Mouse (Mus musculus): ENCODE data around the gene Thbd. TPM values are rescaled to one million over a fixed set of nuclear protein-coding genes. Genes with fewer than 3 reads are reported as not detected.
A peak's percentile ranks its signal among the peaks of the same experiment; 100 is the strongest.

Gene Thbd
- total and polyA plus RNA-seq, 2 experiments from 2014 or later, result 16.5 to 52.6 TPM

DNA sequence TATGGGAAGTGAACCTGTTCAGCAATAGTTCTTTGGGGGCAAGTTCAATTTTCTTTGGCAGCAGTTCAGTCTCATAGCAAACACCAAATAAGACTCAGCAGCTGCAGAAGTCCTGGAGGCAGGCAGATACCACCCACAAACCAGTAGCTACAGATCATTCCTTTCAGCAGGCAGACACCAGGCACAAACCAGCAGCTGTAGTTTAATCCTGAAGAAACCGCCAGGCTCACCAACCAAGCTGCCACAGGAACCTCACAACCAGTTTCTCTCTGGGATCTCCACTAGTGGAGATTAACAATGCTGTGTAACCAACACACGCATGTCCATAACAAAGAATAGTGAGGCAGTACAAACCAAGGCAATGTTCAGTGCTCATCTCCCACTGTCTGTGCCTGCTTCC is 26.9 kb downstream of the Thbd start:
- Histone ChIP-seq H3K4me3 (ENCODE audit: low read depth, low read length) (no peak overlapping the region), H3K36me3 (replicated peaks; ENCODE audit: control insufficient read depth, insufficient read depth, low read length) (no peaks in the 10 kb centered on the region), H3K9me3 (replicated peaks; ENCODE audit: control insufficient read depth, low read length) (no peaks in the 10 kb centered on the region), H3K4me1 (ENCODE audit: control insufficient read depth, insufficient read depth) (no peaks in the 10 kb centered on the region), H3K9ac (replicated peaks; ENCODE audit: low read depth, low read length) (no peak overlapping the region), H3K4me2 (ENCODE audit: low read depth, low read length) (no peak overlapping the region), H3K27me3 (ENCODE audit: control insufficient read depth, insufficient read depth, low read length) (peaks cover 4% of the 10 kb centered on the region; the same call in 1 of the 2 replicates), H3K27ac (ENCODE audit: low read depth) (no peak overlapping the region)
- DNase-seq (ENCODE audit: low spot score) (no peak), ATAC-seq (ENCODE audit: insufficient read depth, low read depth) (no peak)
- WGBS, result 86% methylated on average over 2 of the region's 2 CpGs
- TF ChIP-seq CTCF (IDR thresholded peaks at IDR 0.05; ENCODE audit: low read depth) (no peak), EP300 (IDR thresholded peaks at IDR 0.05; ENCODE audit: low read depth) (no peak)

DNA sequence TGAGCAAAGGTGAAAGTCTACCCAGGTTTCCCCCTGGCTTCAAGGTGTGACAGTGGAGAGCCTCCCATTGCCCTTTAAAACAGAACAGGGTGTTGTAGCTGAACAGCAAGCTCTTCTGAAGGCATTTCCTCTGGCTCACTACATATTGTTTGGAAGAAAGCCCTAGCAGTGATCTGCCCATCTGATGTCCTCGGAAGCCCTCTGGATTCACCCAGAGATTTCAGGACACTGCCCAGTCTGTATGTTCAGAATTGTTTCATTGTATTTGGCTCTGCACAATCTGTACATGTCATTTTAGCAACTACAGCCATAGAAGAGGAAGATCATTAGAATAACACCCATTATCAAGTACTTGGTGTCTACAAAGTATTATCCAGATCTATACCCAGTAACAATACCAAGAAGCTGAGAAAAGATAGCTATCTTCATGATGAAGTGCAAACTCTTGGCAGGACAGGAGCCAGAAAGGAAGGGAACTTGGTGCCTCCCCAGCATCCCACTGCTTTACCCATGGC is 28.0 kb downstream of the Thbd start:
- ATAC-seq (ENCODE audit: insufficient read depth, low read depth) (no peak), DNase-seq (ENCODE audit: low spot score) (no peak)
- H3K27ac ChIP-seq (ENCODE audit: low read depth), result no peak overlapping the region
- H3K4me1 ChIP-seq (ENCODE audit: control insufficient read depth, insufficient read depth), result no peaks in the 10 kb centered on the region
- WGBS, result 66% methylated on average over 1 of the region's 1 CpGs
- TF ChIP-seq CTCF (IDR thresholded peaks at IDR 0.05; ENCODE audit: low read depth) (no peak), EP300 (IDR thresholded peaks at IDR 0.05; ENCODE audit: low read depth) (no peak)
- H3K36me3 ChIP-seq (replicated peaks; ENCODE audit: control insufficient read depth, insufficient read depth, low read length), result no peaks in the 10 kb centered on the region
- H3K4me2 ChIP-seq (ENCODE audit: low read depth, low read length), result no peak overlapping the region
- H3K27me3 ChIP-seq (ENCODE audit: control insufficient read depth, insufficient read depth, low read length), result peaks cover 4% of the 10 kb centered on the region; the same call in 1 of the 2 replicates
- H3K9ac ChIP-seq (replicated peaks; ENCODE audit: low read depth, low read length), result no peak overlapping the region
- no peak overlapping the region for H3K4me3 ChIP-seq (ENCODE audit: low read depth, low read length)
- H3K9me3 ChIP-seq (replicated peaks; ENCODE audit: control insufficient read depth, low read length), result no peaks in the 10 kb centered on the region

DNA sequence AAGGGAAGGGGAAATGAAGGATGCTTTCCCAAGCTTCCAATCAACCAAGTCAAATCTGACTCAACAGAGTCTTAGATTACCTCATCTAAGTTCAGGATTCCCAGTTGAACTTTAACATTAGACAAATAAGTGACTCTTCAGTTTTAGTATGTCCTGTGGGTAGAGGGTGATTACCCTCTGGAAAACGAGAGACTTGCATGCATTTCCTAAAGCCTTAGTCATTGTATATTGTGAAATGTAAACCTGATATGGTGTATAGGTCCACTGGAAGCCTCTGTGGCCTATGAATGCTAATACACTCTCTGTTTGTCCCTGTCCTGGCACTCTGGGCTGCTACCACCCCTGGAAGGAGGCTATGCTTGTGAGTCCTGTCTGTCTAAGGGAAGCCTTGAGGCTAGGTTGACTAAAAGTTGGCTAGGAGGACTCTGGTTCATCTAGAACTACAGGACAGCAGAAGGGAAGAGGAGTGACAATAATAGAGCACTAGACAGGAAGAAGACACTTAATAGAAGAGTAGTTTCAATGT is 29.1 kb downstream of the Thbd start:
- Histone ChIP-seq H3K9me3 (replicated peaks; ENCODE audit: control insufficient read depth, low read length) (no peaks in the 10 kb centered on the region), H3K27me3 (ENCODE audit: control insufficient read depth, insufficient read depth, low read length) (peaks cover 4% of the 10 kb centered on the region; the same call in 1 of the 2 replicates), H3K4me1 (ENCODE audit: control insufficient read depth, insufficient read depth) (no peaks in the 10 kb centered on the region), H3K4me3 (ENCODE audit: low read depth, low read length) (no peak overlapping the region), H3K9ac (replicated peaks; ENCODE audit: low read depth, low read length) (no peak overlapping the region), H3K27ac (ENCODE audit: low read depth) (no peak overlapping the region), H3K4me2 (ENCODE audit: low read depth, low read length) (no peak overlapping the region), H3K36me3 (replicated peaks; ENCODE audit: control insufficient read depth, insufficient read depth, low read length) (no peaks in the 10 kb centered on the region)
- ATAC-seq (ENCODE audit: insufficient read depth, low read depth) (no peak), DNase-seq (ENCODE audit: low spot score) (no peak)
- TF ChIP-seq EP300 (IDR thresholded peaks at IDR 0.05; ENCODE audit: low read depth) (no peak), CTCF (IDR thresholded peaks at IDR 0.05; ENCODE audit: low read depth) (no peak)
- 57% methylated on average over 1 of the region's 1 CpGs for WGBS

DNA sequence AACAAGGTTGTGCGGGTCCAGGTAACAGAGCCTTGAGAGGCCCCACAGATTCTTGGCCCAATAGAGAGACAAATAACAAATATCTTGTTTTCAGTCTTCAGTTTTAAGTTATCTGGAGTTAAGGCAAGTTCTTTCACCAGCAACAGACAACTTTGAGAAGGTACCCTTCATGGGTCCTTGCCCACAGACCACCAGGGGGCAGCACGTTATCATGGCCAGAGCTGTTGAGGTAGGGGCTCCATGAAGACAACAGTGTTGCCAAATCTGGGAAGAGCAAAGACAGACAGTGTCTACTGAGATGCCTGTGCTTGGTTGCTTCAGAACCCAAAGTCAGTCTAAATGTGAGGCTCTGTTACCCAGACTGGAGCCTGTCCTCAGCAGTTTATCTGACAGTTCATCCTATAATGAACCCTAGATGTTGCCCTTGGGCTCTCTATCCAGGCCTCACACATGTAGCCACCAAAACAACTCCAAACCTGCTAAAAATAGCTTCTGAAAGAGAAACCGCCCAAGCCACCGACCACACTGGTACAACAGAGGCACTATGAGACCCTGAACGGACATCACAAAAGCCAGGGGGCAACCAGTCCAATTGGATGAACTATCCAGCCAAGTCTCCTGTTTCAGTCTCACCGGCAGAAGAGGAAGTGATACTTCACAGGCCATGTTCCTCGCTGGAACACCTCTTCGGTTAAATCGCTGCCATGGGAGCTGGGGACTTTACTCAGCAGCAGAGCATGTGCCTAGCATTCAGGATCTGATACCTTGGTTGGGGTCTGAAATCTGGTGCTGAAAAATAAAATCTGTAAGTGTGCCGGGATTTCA is 32.5 kb downstream of the Thbd start:
- H3K4me2 ChIP-seq (ENCODE audit: low read depth, low read length), result no peak overlapping the region
- H3K4me1 ChIP-seq (ENCODE audit: control insufficient read depth, insufficient read depth), result no peaks in the 10 kb centered on the region
- peak; percentile 56 for TF ChIP-seq CTCF (IDR thresholded peaks at IDR 0.05; ENCODE audit: low read depth)
- TF ChIP-seq EP300 (IDR thresholded peaks at IDR 0.05; ENCODE audit: low read depth), result no peak
- no peak overlapping the region for H3K4me3 ChIP-seq (ENCODE audit: low read depth, low read length)
- WGBS, result 62% methylated on average over 10 of the region's 10 CpGs
- peaks cover 4% of the 10 kb centered on the region; the same call in 1 of the 2 replicates for H3K27me3 ChIP-seq (ENCODE audit: control insufficient read depth, insufficient read depth, low read length)
- H3K27ac ChIP-seq (ENCODE audit: low read depth), result no peak overlapping the region
- no peaks in the 10 kb centered on the region for H3K9me3 ChIP-seq (replicated peaks; ENCODE audit: control insufficient read depth, low read length)
- no peak overlapping the region for H3K9ac ChIP-seq (replicated peaks; ENCODE audit: low read depth, low read length)
- DNase-seq (ENCODE audit: low spot score) (no peak), ATAC-seq (ENCODE audit: insufficient read depth, low read depth) (no peak)
- H3K36me3 ChIP-seq (replicated peaks; ENCODE audit: control insufficient read depth, insufficient read depth, low read length), result no peaks in the 10 kb centered on the region

DNA sequence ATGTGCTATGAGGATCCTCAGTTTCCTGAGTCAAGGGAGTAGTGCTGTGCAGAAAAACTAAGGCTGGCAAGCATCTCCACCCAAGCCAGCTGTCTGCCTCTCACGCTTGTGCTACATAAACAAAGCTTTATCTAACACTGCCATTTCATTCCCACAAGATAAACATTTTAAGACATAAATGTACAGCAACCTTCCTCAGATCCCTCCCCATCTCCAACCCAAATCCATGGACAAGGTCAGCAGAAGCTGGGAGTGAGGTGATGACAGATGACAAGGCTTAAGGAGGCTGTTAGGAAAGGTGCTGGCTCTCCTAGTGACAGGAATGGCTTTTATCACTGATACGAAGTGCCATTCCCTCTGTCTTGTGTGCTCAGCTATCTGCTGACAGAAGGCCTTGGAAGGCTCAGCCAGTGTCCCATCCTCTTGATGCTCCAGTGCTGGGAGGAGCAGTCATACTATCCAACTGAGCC is 34.4 kb downstream of the Thbd start:
- Histone ChIP-seq H3K27me3 (ENCODE audit: control insufficient read depth, insufficient read depth, low read length) (peaks cover 4% of the 10 kb centered on the region; the same call in 1 of the 2 replicates), H3K27ac (ENCODE audit: low read depth) (no peak overlapping the region), H3K36me3 (replicated peaks; ENCODE audit: control insufficient read depth, insufficient read depth, low read length) (no peaks in the 10 kb centered on the region), H3K4me3 (ENCODE audit: low read depth, low read length) (no peak overlapping the region), H3K4me1 (ENCODE audit: control insufficient read depth, insufficient read depth) (no peaks in the 10 kb centered on the region), H3K9ac (replicated peaks; ENCODE audit: low read depth, low read length) (no peak overlapping the region), H3K9me3 (replicated peaks; ENCODE audit: control insufficient read depth, low read length) (no peaks in the 10 kb centered on the region), H3K4me2 (ENCODE audit: low read depth, low read length) (no peak overlapping the region)
- 22% methylated on average over 2 of the region's 2 CpGs for WGBS
- no peak for TF ChIP-seq CTCF (IDR thresholded peaks at IDR 0.05; ENCODE audit: low read depth)
- no peak for TF ChIP-seq EP300 (IDR thresholded peaks at IDR 0.05; ENCODE audit: low read depth)
- DNase-seq (ENCODE audit: low spot score), result no peak
- ATAC-seq (ENCODE audit: insufficient read depth, low read depth), result no peak

Data from heart, postnatal 0 days (tissue).